Mouse (Mus musculus) naive thymus-derived CD4-positive, alpha-beta T cell, adult 5 months (primary cell): ENCODE data around the gene Gm13287. TPM values are rescaled to one million over a fixed set of nuclear protein-coding genes. Genes with fewer than 3 reads are reported as not detected.

Experiments used
- polyA plus RNA-seq: library from polyadenylated mRNA; unstranded; fragments of 100-300 nt; shearing (Covaris generic); gene quantifications from one replicate; pipeline ENCODE4 v1.2.1, GENCODE M21; 2017

Gene Gm13287
- polyA plus RNA-seq, 1 experiment from 2014 or later, result not detected

Other genes with a start within 250 kb of the Gm13287 start
- not detected for gene Ifna15, start 245.0 kb upstream of the Gm13287 start, polyA plus RNA-seq
- not detected for gene Ifna14, start 231.5 kb upstream of the Gm13287 start, polyA plus RNA-seq
- gene Ifna9, start 210.9 kb upstream of the Gm13287 start, polyA plus RNA-seq, result not detected
- gene Ifna12, start 199.9 kb upstream of the Gm13287 start, polyA plus RNA-seq, result not detected
- not detected for gene C87499, start 168.8 kb upstream of the Gm13287 start, polyA plus RNA-seq
- gene Ifna13, start 158.8 kb upstream of the Gm13287 start, polyA plus RNA-seq, result not detected
- not detected for gene Ifna16, start 126.3 kb upstream of the Gm13287 start, polyA plus RNA-seq
- not detected for gene Ifna2, start 119.3 kb upstream of the Gm13287 start, polyA plus RNA-seq
- gene Ifnab, start 111.9 kb upstream of the Gm13287 start, polyA plus RNA-seq, result 0.45 TPM
- gene Gm26566, start 81.4 kb upstream of the Gm13287 start, polyA plus RNA-seq, result 1.4 TPM
- 27.2 TPM for gene Klhl9, start 80.8 kb upstream of the Gm13287 start, polyA plus RNA-seq
- not detected for gene Gm13271, start 48.4 kb upstream of the Gm13287 start, polyA plus RNA-seq
- gene Gm13283, start 43.1 kb upstream of the Gm13287 start, polyA plus RNA-seq, result 0.36 TPM
- gene Gm13290, start 29.4 kb upstream of the Gm13287 start, polyA plus RNA-seq, result not detected
- not detected for gene Gm13289, start 26.3 kb upstream of the Gm13287 start, polyA plus RNA-seq
- gene Gm13272, start 23.4 kb upstream of the Gm13287 start, polyA plus RNA-seq, result not detected
- not detected for gene Ifnz, start 21.1 kb upstream of the Gm13287 start, polyA plus RNA-seq
- gene Gm13276, start 17.5 kb upstream of the Gm13287 start, polyA plus RNA-seq, result not detected
- gene Gm13277, start 14.6 kb upstream of the Gm13287 start, polyA plus RNA-seq, result not detected
- gene Gm13278, start 11.7 kb upstream of the Gm13287 start, polyA plus RNA-seq, result not detected
- gene Gm13275, start 8.8 kb upstream of the Gm13287 start, polyA plus RNA-seq, result not detected
- not detected for gene Gm13279, start 5.9 kb upstream of the Gm13287 start, polyA plus RNA-seq
- not detected for gene Gm13285, start 3.6 kb upstream of the Gm13287 start, polyA plus RNA-seq
- 0.19 TPM for gene Gm13288, start 2.3 kb downstream of the Gm13287 start, polyA plus RNA-seq
- not detected for gene Ifna7, start 13.0 kb downstream of the Gm13287 start, polyA plus RNA-seq
- gene Ifna11, start 16.7 kb downstream of the Gm13287 start, polyA plus RNA-seq, result not detected
- not detected for gene Ifna6, start 24.2 kb downstream of the Gm13287 start, polyA plus RNA-seq
- gene Ifna5, start 32.3 kb downstream of the Gm13287 start, polyA plus RNA-seq, result not detected
- gene Ifna4, start 38.6 kb downstream of the Gm13287 start, polyA plus RNA-seq, result not detected
- not detected for gene Ifna1, start 46.8 kb downstream of the Gm13287 start, polyA plus RNA-seq
- gene Ifne, start 76.9 kb downstream of the Gm13287 start, polyA plus RNA-seq, result not detected